Mouse (Mus musculus) urinary bladder, adult 18-20 months (tissue): Measurements from ENCODE around the gene Atg2a.
"Not testable (repeated sequence)": the region's sequence is repeated elsewhere in the genome, so short reads cannot be mapped to it uniquely, and the experiment has no call there.

ENCODE experiments used
- DNase-seq, 2 experiments: peaks; one replicate each; pipeline ENCODE4 v3.0.0; 2022; ENCODE audit warnings: low spot score in 2 of 2, mixed read lengths in 2 of 2

The Atg2a gene

DNA sequence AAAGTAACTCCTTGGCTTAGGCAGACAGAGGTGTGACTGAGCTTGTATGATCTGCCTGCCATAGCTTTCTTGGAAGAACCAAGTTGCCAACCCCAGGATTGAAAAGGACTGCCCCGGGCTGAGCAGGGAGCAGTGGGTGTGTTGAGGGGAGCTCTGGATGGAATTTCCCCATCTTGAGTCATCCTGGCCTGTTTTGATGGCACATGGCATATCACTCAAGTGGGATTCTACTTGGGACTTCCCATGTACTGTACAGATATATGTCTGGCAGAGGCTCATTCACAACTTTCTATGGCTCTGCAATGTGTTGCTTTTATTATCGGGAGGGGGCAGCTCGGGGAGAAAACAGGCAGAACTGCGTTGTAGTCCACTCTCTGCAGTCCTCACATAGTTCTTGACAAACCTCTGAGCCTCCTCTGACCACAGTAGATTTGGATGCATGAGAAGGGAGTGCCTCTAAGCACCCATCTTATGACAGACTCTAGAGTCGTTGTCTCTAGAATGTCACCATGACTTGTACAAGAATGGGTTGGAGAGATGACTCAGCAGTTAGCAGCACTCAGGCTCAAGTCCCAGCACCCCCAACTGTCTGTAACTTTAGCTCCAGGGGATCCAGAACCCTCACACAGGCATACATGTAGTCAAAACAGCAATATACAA, 55.2 kb downstream of the Atg2a start:
- DNase-seq, result no peak

DNA sequence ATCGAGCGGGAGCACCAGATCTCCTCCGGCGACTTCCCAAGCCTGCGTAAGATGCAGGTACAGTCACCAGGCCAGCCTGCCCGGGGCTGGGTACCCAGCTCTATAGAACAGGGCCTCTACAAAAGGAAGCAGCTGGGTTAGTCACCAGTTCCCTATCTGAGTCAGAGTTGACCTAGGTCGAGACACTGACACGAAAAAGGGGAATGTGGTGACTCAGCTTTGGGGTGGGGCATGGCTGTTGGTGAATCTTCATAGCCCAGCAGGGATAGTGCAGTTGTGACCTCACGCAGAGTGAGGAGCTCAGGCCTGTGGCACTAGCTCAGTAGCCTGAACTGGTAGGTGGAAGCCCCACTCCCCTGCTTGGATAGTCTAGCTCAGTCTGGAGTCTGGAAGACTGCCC, 56.2 kb downstream of the Atg2a start:
- DNase-seq, result peak; percentile 57 to 84

DNA sequence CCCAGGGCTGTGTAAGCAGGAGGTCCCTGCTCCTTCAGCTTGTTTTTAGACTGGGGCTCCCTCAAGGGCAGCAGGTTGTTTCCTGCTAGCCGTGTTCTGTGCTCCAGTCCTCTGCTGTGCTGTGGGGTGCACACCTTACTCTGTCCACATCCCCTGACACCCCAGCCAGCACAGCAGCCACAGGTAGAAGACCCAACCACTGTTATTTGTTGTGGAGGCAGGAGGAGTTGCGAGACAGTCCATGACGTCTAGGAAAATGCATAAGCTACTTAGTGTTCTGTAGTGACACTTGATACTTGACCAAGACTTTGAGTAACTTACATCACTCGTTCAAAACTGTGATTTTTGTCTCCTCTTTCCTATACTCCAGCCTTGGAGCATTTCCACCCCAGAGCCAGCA, 57.5 kb downstream of the Atg2a start:
- DNase-seq, result no peak

DNA sequence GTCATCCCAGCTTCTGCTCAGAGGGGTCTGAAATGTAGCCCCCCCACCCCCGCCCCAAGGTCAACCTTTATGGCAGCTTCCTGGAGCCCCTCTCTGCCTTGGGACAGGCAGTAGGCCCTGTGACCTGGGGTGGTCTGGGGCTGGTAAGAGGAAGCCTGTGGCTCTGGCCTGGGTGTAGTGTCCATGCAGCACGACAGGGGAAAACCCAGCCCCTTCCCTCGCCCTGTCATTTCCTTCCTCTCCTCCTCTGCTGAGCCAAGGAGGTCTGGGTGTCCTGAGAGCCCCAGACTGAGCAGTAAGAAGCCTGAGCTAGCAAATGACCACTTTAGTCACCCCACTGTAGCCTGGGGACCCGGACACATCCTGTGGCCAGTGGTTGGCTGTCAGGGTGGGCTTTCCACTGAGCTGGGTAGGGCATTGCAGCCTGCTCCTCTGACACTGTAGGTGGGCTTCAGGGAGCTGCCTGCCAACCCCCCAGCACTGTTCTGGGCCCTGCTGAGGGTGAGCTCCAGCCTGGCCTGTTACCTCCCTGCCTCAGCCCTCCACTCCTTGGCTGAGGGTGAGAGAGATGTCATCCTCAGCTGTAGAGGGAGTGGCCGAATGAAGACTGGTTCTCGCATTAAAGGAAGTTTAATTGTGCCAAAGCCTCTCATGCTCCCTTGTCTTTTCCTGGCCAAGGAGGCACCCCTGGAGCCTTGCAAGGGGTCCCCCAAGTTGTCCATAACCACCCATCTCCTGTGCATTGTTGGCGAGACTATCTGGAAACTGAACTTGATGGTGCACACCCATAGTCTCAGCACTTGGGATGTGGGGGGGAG, 58.2 kb downstream of the Atg2a start:
- DNase-seq, result no peak

DNA sequence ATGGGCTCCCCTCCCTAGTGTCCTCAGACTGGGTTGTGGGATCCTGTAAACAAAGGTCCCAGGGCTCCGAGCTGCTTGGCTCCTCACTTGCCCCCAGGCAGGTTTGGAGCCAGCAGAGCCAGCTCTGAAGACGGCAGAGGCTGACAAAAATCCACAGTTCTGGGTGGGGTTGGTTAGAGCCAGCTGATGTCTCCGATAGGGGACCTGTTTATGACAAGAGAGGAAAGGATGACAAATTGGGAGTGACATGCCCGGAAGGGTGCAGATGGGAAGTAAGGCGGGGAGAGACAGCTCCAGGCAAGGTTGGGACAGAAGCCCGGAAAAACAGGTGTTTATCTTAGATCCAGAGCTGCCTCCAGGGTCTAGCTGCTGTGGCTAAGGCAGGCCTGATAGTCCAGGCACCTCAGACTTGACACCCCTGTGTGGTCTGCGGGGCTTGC, 59.0 kb downstream of the Atg2a start:
- DNase-seq, result no peak

- no peak for DNase-seq
These were observed 60.6 kb downstream of the Atg2a start for GRCm38 (mm10) chr19:6302114-6302513.

DNA sequence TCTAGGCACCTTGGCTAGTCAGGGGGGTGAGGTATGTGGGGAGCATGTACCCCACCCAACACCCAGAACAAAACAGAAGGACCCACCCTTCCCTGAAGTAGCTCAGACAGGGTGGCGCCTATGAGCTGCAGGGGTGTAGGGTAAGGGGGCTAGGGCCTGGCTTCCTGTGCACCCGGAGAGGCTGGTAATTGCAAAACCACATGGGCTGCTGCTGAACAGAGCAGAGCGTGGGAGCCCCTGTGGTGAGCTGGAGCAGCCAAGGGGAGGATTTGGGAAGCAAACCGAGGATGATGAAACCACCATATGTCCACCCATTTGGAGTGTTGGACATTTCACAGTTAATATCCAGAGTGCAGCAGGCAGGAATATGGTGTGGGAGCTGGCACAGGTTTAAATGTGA, 61.1 kb downstream of the Atg2a start:
- DNase-seq, result no peak

GRCm38 (mm10) chr19:6303831-6304230, 62.4 kb downstream of the Atg2a start:
- DNase-seq, result no peak

- DNase-seq, result peak; percentile 85 to 87
These were observed 63.5 kb downstream of the Atg2a start for GRCm38 (mm10) chr19:6304787-6305516.

GRCm38 (mm10) chr19:6305517-6306115, 64.1 kb downstream of the Atg2a start:
- no peak for DNase-seq

- peak; percentile 87 to 90 for DNase-seq
These were observed 64.7 kb downstream of the Atg2a start, which contains the start of gene Cdc42bpg for GRCm38 (mm10) chr19:6306137-6306551. Cdc42bpg (plus strand) TSS chr19:6306456.

GRCm38 (mm10) chr19:6306586-6306985, 65.1 kb downstream of the Atg2a start:
- peak; percentile 72 to 81 for DNase-seq

DNA sequence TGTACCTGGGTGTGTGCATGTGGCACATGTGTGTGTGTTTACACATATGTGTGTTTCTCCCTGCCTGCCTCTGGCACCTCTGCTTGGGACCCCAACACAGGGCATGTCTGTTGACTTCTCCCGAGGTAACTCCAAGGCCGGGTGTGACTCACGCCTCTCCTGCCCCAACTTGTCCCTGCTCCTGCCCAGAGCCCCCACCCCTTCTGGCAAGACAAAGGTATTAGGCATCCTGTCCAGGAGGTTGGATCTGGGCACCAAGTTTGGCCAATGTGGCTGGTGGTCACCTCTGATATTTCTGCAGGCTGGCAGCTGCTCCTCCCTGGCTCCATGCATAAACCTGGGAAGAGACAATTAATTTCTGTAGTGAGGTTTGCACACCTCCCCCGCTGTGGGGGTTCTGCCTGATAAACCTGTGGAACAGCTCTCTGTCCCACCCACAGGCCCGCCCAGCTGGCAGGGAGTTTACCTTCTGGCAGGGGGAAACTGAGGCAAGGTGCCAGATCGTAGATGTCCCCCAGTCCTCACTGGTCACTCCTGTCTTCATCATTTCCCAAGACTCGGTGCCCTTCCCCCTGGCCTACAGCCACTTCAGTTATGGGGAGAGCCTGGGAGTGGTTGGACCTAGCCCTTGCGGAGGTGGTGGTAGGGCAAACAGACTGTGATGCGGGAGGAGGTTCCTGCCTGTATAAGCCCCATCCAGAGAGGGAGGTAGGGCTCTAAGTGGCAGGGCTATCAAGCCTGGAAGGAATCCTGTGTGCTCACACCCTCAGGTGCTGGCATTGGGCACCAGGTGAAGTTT, 66.5 kb downstream of the Atg2a start:
- DNase-seq, result peak; percentile 73 to 78

- no peak for DNase-seq
These were observed 68.7 kb downstream of the Atg2a start for GRCm38 (mm10) chr19:6310181-6310580.

- DNase-seq, result not testable (repeated sequence)
These were observed 70.3 kb downstream of the Atg2a start for GRCm38 (mm10) chr19:6311783-6312182.
